Mouse (Mus musculus) cerebellum, adult 2 months (tissue): ENCODE results near the gene Plcxd1. TPM values are rescaled to one million over a fixed set of nuclear protein-coding genes. Genes with fewer than 3 reads are reported as not detected.
"Not testable (repeated sequence)": the region's sequence is repeated elsewhere in the genome, so short reads cannot be mapped to it uniquely, and the experiment has no call there.

Experiments used
- DNase-seq, 2 experiments: peaks; one replicate each; pipeline ENCODE4 v3.0.0; 2021
- H3K27ac ChIP-seq: fragments of 200-500 bp; 2 replicates; pipeline ENCODE4 v1.5.1; 2012; ENCODE audit warnings: low read length, control low read depth, inconsistent platforms; ENCODE audit not compliant: insufficient read depth
- H3K27me3 ChIP-seq: fragments of 200-500 bp; 2 replicates; pipeline ENCODE4 v1.6.1; 2012; ENCODE audit warnings: inconsistent platforms, mild to moderate bottlenecking, low read length, moderate library complexity; ENCODE audit not compliant: control insufficient read depth, insufficient read depth
- H3K4me1 ChIP-seq: fragments of 200-500 bp; 2 replicates; pipeline ENCODE4 v1.6.1; 2011; ENCODE audit warnings: low read length; ENCODE audit not compliant: control insufficient read depth, insufficient read depth
- H3K4me3 ChIP-seq: fragments of 200-500 bp; replicated peaks from 2 replicates; pipeline ENCODE3; 2011; ENCODE audit warnings: mild to moderate bottlenecking, low read depth, low read length, control low read depth; ENCODE audit not compliant: insufficient read depth
- CTCF ChIP-seq: fragments of 200-500 bp; IDR thresholded peaks from 2 replicates; pipeline ENCODE4 v1.5.1; 2011; ENCODE audit warnings: low read depth, mild to moderate bottlenecking, control low read depth, low read length, moderate library complexity, borderline replicate concordance; ENCODE audit not compliant: insufficient read depth
- POLR2A ChIP-seq: fragments of 200-500 bp; IDR thresholded peaks from 2 replicates; pipeline ENCODE4 v1.6.1; 2011; ENCODE audit warnings: low read length, control low read depth, borderline replicate concordance; ENCODE audit not compliant: insufficient read depth
- WGBS: fragments of 180-500 bp; shearing (Covaris S2); methylation state at CpG from one replicate; pipeline ENCODE4 v1.1.7; 2018; 5-methylcytosine and 5-hydroxymethylcytosine counted together
- polyA plus RNA-seq: library from polyadenylated mRNA; depleted of rRNA; stranded (reverse); fragments of >200 nt; gene quantifications from 2 replicates; pipeline ENCODE4 v1.2.3, GENCODE M21; 2012; rRNA removed

Gene Plcxd1
- polyA plus RNA-seq: 7.2 and 7.8 TPM in 2 replicates

- H3K27ac ChIP-seq: no peak within 1 kb of the TSS
- WGBS: 13% methylated on average over 25 of the region's 25 CpGs
Measured at GRCm38 (mm10) chr5:110099656-110100580, at the start of gene Plcxd1. Gene Plcxd1, plus strand, starts transcription at chr5:110099969.

GRCm38 (mm10) chr5:110057637-110058408, 41.9 kb upstream of the Plcxd1 start:
- H3K4me1 ChIP-seq: no peaks in the 10 kb centered on the region
- peak overlapping the region; percentile 74; the same call in 1 of the 2 replicates for H3K27ac ChIP-seq
- no peaks in the 10 kb centered on the region for H3K27me3 ChIP-seq
- 2% methylated on average over 19 of the region's 19 CpGs for WGBS
- H3K4me3 ChIP-seq: peak overlapping the region; percentile 75
- TF ChIP-seq POLR2A: peak; percentile 42; the same call in 1 of the 2 replicates
- no peak for TF ChIP-seq CTCF
- peak; percentile 87 for DNase-seq

More at GRCm38 (mm10) chr5:110099656-110100580, at the start of gene Plcxd1:
- TF ChIP-seq CTCF (no peak), POLR2A (no peak)
- peak in 1 of 2 experiments; percentile 27 for DNase-seq
- Histone ChIP-seq H3K4me1 (peaks cover 9% of the 10 kb centered on the region), H3K27me3 (no peaks in the 10 kb centered on the region), H3K4me3 (no peak within 1 kb of the TSS)

- WGBS: 89% methylated on average over 2 of the region's 2 CpGs
- H3K4me1 ChIP-seq: not testable (repeated sequence)
Measured at GRCm38 (mm10) chr5:110072413-110072812, 27.4 kb upstream of the Plcxd1 start, which contains the start of gene Gm17655. Gene Gm17655, minus strand, starts transcription at chr5:110072513.

GRCm38 (mm10) chr5:110082961-110083360, 16.8 kb upstream of the Plcxd1 start:
- Histone ChIP-seq H3K27me3 (no peaks in the 10 kb centered on the region), H3K4me3 (no peak overlapping the region), H3K4me1 (no peaks in the 10 kb centered on the region), H3K27ac (no peak overlapping the region)
- TF ChIP-seq CTCF: no peak
- TF ChIP-seq POLR2A: no peak
- 79% methylated on average over 4 of the region's 4 CpGs for WGBS
- DNase-seq: no peak

More at GRCm38 (mm10) chr5:110072413-110072812, 27.4 kb upstream of the Plcxd1 start, which contains the start of gene Gm17655:
- H3K27me3 ChIP-seq, H3K27ac ChIP-seq, DNase-seq, H3K4me3 ChIP-seq: not testable (repeated sequence)

- TF ChIP-seq CTCF: no peak
- no peak for TF ChIP-seq POLR2A
- H3K4me3 ChIP-seq: no peak overlapping the region
- no peak for DNase-seq
- no peaks in the 10 kb centered on the region for H3K4me1 ChIP-seq
- WGBS: 43% methylated on average over 14 of the region's 14 CpGs
- no peaks in the 10 kb centered on the region for H3K27me3 ChIP-seq
- no peak overlapping the region for H3K27ac ChIP-seq
Measured at GRCm38 (mm10) chr5:110086161-110086866, 13.5 kb upstream of the Plcxd1 start.

- no peaks in the 10 kb centered on the region for H3K27me3 ChIP-seq
- WGBS: 55% methylated on average over 2 of the region's 2 CpGs
- TF ChIP-seq POLR2A: no peak
- TF ChIP-seq CTCF: no peak
Measured at GRCm38 (mm10) chr5:110091546-110091945, 8.2 kb upstream of the Plcxd1 start.

GRCm38 (mm10) chr5:110094030-110094846, 5.5 kb upstream of the Plcxd1 start, which contains the start of gene Gm35315:
Gene Gm35315, minus strand, starts transcription at chr5:110094420.
- TF ChIP-seq POLR2A (peak; percentile 73; the same call in 1 of the 2 replicates), CTCF (no peak)
- DNase-seq: peak; percentile 89 to 91
- H3K4me1 ChIP-seq: no peaks in the 10 kb centered on the region
- WGBS: 1% methylated on average over 24 of the region's 25 CpGs
- peak within 1 kb of the TSS; percentile 86; the same call in 1 of the 2 replicates for H3K27ac ChIP-seq
- peak within 1 kb of the TSS; percentile 88 for H3K4me3 ChIP-seq
- H3K27me3 ChIP-seq: no peaks in the 10 kb centered on the region

More at GRCm38 (mm10) chr5:110091546-110091945, 8.2 kb upstream of the Plcxd1 start:
- DNase-seq: no peak
- no peak overlapping the region for H3K27ac ChIP-seq
- H3K4me1 ChIP-seq: no peaks in the 10 kb centered on the region
- H3K4me3 ChIP-seq: no peak overlapping the region
